Mouse (Mus musculus) ES-E14 (cell line): ENCODE results near the gene Icam1. TPM values are rescaled to one million over a fixed set of nuclear protein-coding genes. Genes with fewer than 3 reads are reported as not detected.
A peak's percentile ranks its signal among the peaks of the same experiment; 100 is the strongest.

Experiments
- DNase-seq: peaks from one replicate; pipeline ENCODE4 v3.0.0-alpha.2; 2013; ENCODE audit warnings: low read depth, low spot score
- H3K27ac ChIP-seq: 2 replicates; pipeline ENCODE4 v1.5.1; 2012; ENCODE audit warnings: low read depth, mild to moderate bottlenecking, low read length, moderate library complexity, mixed read lengths; ENCODE audit not compliant: poor library complexity, insufficient read depth, severe bottlenecking
- H3K36me3 ChIP-seq: 2 replicates; pipeline ENCODE4 v1.6.1; 2012; ENCODE audit warnings: mild to moderate bottlenecking, low read length, moderate library complexity, mixed read lengths; ENCODE audit not compliant: control insufficient read depth, poor library complexity, insufficient read depth, severe bottlenecking
- H3K4me1 ChIP-seq, 2 experiments: fragments of 150-350 bp in 1 of 2; sonication (generic) in 1 of 2; 2 replicates each; pipeline ENCODE4 v1.6.1; 2012; ENCODE audit warnings: low read length in 2 of 2, mild to moderate bottlenecking in 1 of 2, mixed read lengths in 1 of 2; ENCODE audit not compliant: control insufficient read depth in 2 of 2, insufficient read depth in 2 of 2, poor library complexity in 1 of 2
- H3K4me3 ChIP-seq, 2 experiments: fragments of 150-350 bp in 1 of 2; sonication (generic) in 1 of 2; 2 replicates each; pipeline ENCODE4 v1.5.1; 2012; ENCODE audit warnings: low read length in 2 of 2, low read depth in 1 of 2, mild to moderate bottlenecking in 1 of 2, mixed read lengths in 1 of 2; ENCODE audit not compliant: insufficient read depth in 1 of 2, poor library complexity in 1 of 2, severe bottlenecking in 1 of 2
- H3K9ac ChIP-seq: 2 replicates; pipeline ENCODE4 v1.6.1; 2012; ENCODE audit warnings: low read depth, mild to moderate bottlenecking, low read length, mixed read lengths; ENCODE audit not compliant: poor library complexity, insufficient read depth, severe bottlenecking
- H3K9me3 ChIP-seq: fragments of 150-350 bp; sonication (generic); 2 replicates; pipeline ENCODE4 v1.6.1; 2012; ENCODE audit warnings: low read depth, mild to moderate bottlenecking, low read length; ENCODE audit not compliant: control insufficient read depth, insufficient read depth
- CHD2 ChIP-seq: IDR thresholded peaks from 2 replicates; pipeline ENCODE4 v1.6.1; 2014; ENCODE audit warnings: mild to moderate bottlenecking, low read depth, low read length, inconsistent platforms
- HCFC1 ChIP-seq: IDR thresholded peaks from 2 replicates; pipeline ENCODE4 v1.6.1; 2012; ENCODE audit warnings: low read length, inconsistent platforms, borderline replicate concordance; ENCODE audit not compliant: insufficient read depth
- MAFK ChIP-seq: IDR thresholded peaks from 2 replicates; pipeline ENCODE4 v1.6.1; 2014; ENCODE audit warnings: mild to moderate bottlenecking, low read depth, low read length, inconsistent platforms; ENCODE audit not compliant: insufficient read depth
- ZC3H11A ChIP-seq: IDR thresholded peaks from 2 replicates; pipeline ENCODE4 v1.6.1; 2012; ENCODE audit warnings: low read depth, mild to moderate bottlenecking, inconsistent platforms, low read length, borderline replicate concordance
- ZNF384 ChIP-seq: IDR thresholded peaks from 2 replicates; pipeline ENCODE4 v1.6.1; 2012; ENCODE audit warnings: low read depth, low read length, inconsistent platforms
- in situ Hi-C, 2 experiments: fragments of 600-800 bp; cut with MboI; formaldehyde crosslinking; loops; one replicate each; pipeline ENCODE4 v1.15.1; 2025; ENCODE audit warnings: low sequenced_read_pairs in 2 of 2, inconsistent platforms in 1 of 2; ENCODE audit not compliant: unreplicated experiment in 2 of 2
- total RNA-seq: library from RNA; depleted of rRNA; stranded (reverse); fragments of 300-350 nt; gene quantifications from 2 replicates; pipeline ENCODE4 v1.2.3, GENCODE M21; 2012

Gene Icam1
- total RNA-seq, 1 experiment = 153 TPM

DNA sequence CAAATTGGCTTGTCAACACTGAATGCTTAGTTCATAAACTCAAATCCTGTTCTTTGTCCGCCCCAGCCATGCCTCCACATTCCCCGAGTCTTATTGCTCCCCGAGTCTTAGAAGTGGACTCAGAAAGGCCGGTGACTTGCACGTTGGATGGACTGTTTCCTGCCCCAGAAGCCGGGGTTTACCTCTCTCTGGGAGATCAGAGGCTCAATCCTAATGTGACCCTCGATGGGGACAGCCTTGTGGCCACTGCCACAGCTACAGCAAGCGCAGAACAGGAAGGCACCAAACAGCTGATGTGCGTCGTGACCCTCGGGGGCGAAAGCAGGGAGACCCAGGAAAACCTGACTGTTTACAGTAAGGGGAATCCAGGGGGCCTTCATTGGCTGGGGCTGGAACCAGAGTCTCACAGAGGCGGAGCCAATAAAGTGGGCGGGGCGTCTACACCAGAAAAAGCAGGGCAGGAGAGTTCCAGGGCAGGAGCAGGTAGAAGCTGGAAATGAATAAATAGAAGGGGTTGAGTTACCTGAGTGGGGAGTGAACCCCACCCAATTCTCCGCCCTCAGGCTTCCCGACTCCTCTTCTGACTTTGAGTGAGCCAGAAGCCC, 18.8 kb downstream of the Icam1 start:
- peak; percentile 81 for DNase-seq
- no peak overlapping the region for H3K27ac ChIP-seq
- no peaks in the 10 kb centered on the region for H3K36me3 ChIP-seq
- no peaks in the 10 kb centered on the region for H3K9me3 ChIP-seq
- in situ Hi-C loops = no loop called here
- peaks cover 0 to 44% of the 10 kb centered on the region in 2 experiments; a peak in 3 of 4 replicates for H3K4me1 ChIP-seq
- no peak for TF ChIP-seq CHD2
- no peak for TF ChIP-seq MAFK
- TF ChIP-seq ZNF384 = no peak
- no peak for TF ChIP-seq ZC3H11A
- no peak for TF ChIP-seq HCFC1
- H3K4me3 ChIP-seq = peak overlapping the region in 1 of 2 experiments; percentile 38; a peak in 2 of 4 replicates
- H3K9ac ChIP-seq = no peak overlapping the region

DNA sequence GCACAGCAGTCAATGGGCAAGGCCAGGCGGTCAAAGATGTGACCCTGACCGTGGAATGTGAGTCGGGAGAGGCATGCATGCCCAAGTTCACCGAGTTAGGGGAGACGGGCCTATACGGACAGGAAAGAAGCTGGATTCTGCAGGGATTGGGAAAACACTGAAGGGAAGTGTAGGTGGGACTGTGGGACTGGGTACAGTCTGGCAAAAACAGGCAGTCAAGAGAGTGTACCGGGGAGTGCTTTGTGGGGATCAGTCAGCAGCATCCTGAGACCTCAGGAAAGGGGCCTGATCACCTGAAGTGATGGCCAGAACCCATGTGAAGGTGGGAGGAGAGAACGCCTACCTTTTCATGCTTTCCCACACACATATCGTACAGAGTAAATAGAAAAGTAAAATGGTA, 19.8 kb downstream of the Icam1 start:
- in situ Hi-C loops = no loop called here
- Histone ChIP-seq H3K4me1 (peaks cover 0 to 37% of the 10 kb centered on the region in 2 experiments; a peak in 3 of 4 replicates), H3K9ac (no peak overlapping the region), H3K9me3 (no peaks in the 10 kb centered on the region), H3K4me3 (peak overlapping the region in 1 of 2 experiments; percentile 13; a peak in 1 of 4 replicates), H3K36me3 (no peaks in the 10 kb centered on the region), H3K27ac (no peak overlapping the region; the same call in 1 of the 2 replicates)
- TF ChIP-seq HCFC1 (no peak), ZNF384 (no peak), MAFK (no peak)
- no peak for DNase-seq

DNA sequence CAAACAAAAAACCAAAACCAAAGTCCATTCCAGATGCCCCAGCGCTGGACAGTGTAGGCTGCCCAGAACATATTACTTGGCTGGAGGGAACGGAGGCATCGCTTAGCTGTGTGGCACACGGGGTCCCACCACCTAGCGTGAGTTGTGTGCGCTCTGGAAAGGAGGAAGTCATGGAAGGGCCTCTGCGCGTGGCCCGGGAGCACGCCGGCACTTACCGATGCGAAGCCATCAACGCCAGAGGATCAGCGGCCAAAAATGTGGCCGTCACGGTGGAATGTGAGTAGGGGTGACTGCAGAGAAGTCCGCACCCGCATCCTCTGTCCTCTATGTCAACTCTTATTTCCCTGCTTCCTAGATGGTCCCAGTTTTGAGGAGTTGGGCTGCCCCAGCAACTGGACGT, 20.4 kb downstream of the Icam1 start:
- in situ Hi-C loops = no loop called here
- no peak for TF ChIP-seq MAFK
- TF ChIP-seq ZC3H11A = no peak
- TF ChIP-seq ZNF384 = no peak
- TF ChIP-seq HCFC1 = no peak
- no peak for TF ChIP-seq CHD2
- no peak for DNase-seq
- H3K4me1 ChIP-seq = peaks cover 0 to 34% of the 10 kb centered on the region in 2 experiments; a peak in 3 of 4 replicates
- no peaks in the 10 kb centered on the region for H3K9me3 ChIP-seq
- peak overlapping the region; percentile 8 to 59; a peak in 3 of 4 replicates for H3K4me3 ChIP-seq
- no peak overlapping the region for H3K9ac ChIP-seq
- H3K27ac ChIP-seq = no peak overlapping the region
- no peaks in the 10 kb centered on the region for H3K36me3 ChIP-seq

DNA sequence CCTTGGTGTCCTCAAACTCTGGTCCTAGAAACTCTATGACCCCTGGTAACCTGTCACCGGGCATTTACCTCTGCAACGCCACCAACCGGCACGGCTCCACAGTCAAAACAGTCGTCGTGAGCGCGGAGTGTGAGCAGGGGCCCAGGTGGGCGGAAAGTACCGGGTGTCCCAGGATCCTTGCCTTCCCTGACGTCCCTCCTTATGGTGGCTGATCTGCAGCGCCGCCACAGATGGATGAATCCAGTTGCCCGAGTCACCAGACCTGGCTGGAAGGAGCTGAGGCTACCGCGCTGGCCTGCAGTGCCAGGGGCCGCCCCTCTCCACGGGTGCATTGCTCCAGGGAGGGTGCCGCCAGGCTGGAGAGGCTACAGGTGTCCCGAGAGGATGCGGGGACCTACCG, 20.9 kb downstream of the Icam1 start:
- no peak overlapping the region for H3K27ac ChIP-seq
- no peaks in the 10 kb centered on the region for H3K9me3 ChIP-seq
- in situ Hi-C loops = no loop called here
- no peak overlapping the region for H3K9ac ChIP-seq
- peak overlapping the region; percentile 55 to 59; a peak in 3 of 4 replicates for H3K4me3 ChIP-seq
- no peak for TF ChIP-seq HCFC1
- TF ChIP-seq MAFK = no peak
- TF ChIP-seq ZC3H11A = no peak
- TF ChIP-seq ZNF384 = no peak
- TF ChIP-seq CHD2 = no peak
- H3K4me1 ChIP-seq = peaks cover 0 to 37% of the 10 kb centered on the region in 2 experiments; a peak in 3 of 4 replicates
- DNase-seq = no peak
- H3K36me3 ChIP-seq = no peaks in the 10 kb centered on the region

DNA sequence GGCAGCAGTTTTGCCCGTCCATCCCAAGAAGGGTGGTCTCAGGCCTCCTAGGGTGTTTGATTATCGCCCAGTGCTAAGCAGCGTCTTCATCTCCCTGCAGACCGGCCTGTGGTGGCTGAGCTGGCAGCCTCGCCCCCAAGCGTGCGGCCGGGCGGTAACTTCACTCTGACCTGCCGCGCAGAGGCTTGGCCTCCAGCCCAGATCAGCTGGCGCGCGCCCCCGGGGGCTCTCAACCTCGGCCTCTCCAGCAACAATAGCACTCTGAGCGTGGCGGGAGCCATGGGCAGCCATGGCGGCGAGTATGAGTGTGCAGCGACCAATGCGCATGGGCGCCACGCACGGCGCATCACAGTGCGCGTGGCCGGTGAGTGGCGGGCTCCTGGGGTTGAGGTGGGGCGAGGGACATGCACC, 21.7 kb downstream of the Icam1 start:
- DNase-seq = no peak
- no peak overlapping the region for H3K27ac ChIP-seq
- in situ Hi-C loops = no loop called here
- H3K9ac ChIP-seq = peak overlapping the region; percentile 24; the same call in 1 of the 2 replicates
- no peaks in the 10 kb centered on the region for H3K36me3 ChIP-seq
- H3K4me3 ChIP-seq = peak overlapping the region; percentile 55 to 59
- H3K9me3 ChIP-seq = no peaks in the 10 kb centered on the region
- H3K4me1 ChIP-seq = peaks cover 0 to 37% of the 10 kb centered on the region in 2 experiments; a peak in 3 of 4 replicates
- TF ChIP-seq MAFK (no peak), HCFC1 (no peak), ZC3H11A (no peak), CHD2 (no peak), ZNF384 (no peak)
